Mouse (Mus musculus) hindlimb bud, embryonic 11.5 days (tissue): ENCODE results near the gene Nup107.

Experiments used
- DNase-seq: peaks from one replicate; pipeline ENCODE4 v3.0.0-alpha.2; 2012; ENCODE audit warnings: low read depth, low spot score; ENCODE audit errors: extremely low spot score

The Nup107 gene

GRCm38 (mm10) chr10:117792141-117793091 lies at the start of gene Nup107:
Gene Nup107, minus strand, starts transcription at chr10:117792705.
- DNase-seq: peak; percentile 97

GRCm38 (mm10) chr10:117841765-117842164 lies 49.3 kb upstream of the Nup107 start:
- no peak for DNase-seq

- DNase-seq: no peak
These were observed 48.0 kb upstream of the Nup107 start for GRCm38 (mm10) chr10:117840431-117840995.

GRCm38 (mm10) chr10:117839737-117840136 lies 47.2 kb upstream of the Nup107 start:
- no peak for DNase-seq

GRCm38 (mm10) chr10:117838924-117839323 lies 46.4 kb upstream of the Nup107 start:
- no peak for DNase-seq

- DNase-seq: no peak
These were observed 43.8 kb upstream of the Nup107 start for GRCm38 (mm10) chr10:117836354-117836753.

GRCm38 (mm10) chr10:117835453-117835852 lies 42.9 kb upstream of the Nup107 start:
- no peak for DNase-seq

- DNase-seq: no peak
These were observed 38.3 kb upstream of the Nup107 start for GRCm38 (mm10) chr10:117830797-117831196.

- DNase-seq: no peak
These were observed 37.1 kb upstream of the Nup107 start for GRCm38 (mm10) chr10:117829472-117830155.

GRCm38 (mm10) chr10:117829022-117829421 lies 36.5 kb upstream of the Nup107 start:
- DNase-seq: no peak

GRCm38 (mm10) chr10:117828536-117828935 lies 36.0 kb upstream of the Nup107 start:
- DNase-seq: no peak

GRCm38 (mm10) chr10:117824647-117825046 lies 32.1 kb upstream of the Nup107 start:
- no peak for DNase-seq

- no peak for DNase-seq
These were observed 31.6 kb upstream of the Nup107 start for GRCm38 (mm10) chr10:117824139-117824538.

- no peak for DNase-seq
These were observed 30.8 kb upstream of the Nup107 start for GRCm38 (mm10) chr10:117823321-117823720.

GRCm38 (mm10) chr10:117818600-117818999 lies 26.1 kb upstream of the Nup107 start:
- no peak for DNase-seq

GRCm38 (mm10) chr10:117816721-117817120 lies 24.2 kb upstream of the Nup107 start:
- DNase-seq: no peak

GRCm38 (mm10) chr10:117812501-117812900 lies 20.0 kb upstream of the Nup107 start:
- DNase-seq: no peak

- no peak for DNase-seq
These were observed 19.1 kb upstream of the Nup107 start for GRCm38 (mm10) chr10:117811555-117811954.

GRCm38 (mm10) chr10:117810506-117810905 lies 18.0 kb upstream of the Nup107 start:
- DNase-seq: no peak

GRCm38 (mm10) chr10:117808068-117808467 lies 15.6 kb upstream of the Nup107 start:
- DNase-seq: no peak

GRCm38 (mm10) chr10:117805919-117806318 lies 13.4 kb upstream of the Nup107 start:
- no peak for DNase-seq
